Mouse (Mus musculus) liver, adult 2 months (tissue): ENCODE measurements around the gene Uqcr11.
A peak's percentile ranks its signal among the peaks of the same experiment; 100 is the strongest.

Experiments
- CTCF ChIP-seq: fragments of 200-500 bp; IDR thresholded peaks from 2 replicates; pipeline ENCODE4 v1.5.1; 2011; ENCODE audit warnings: low read depth, low read length, control low read depth
- POLR2A ChIP-seq: fragments of 200-500 bp; IDR thresholded peaks from 2 replicates; pipeline ENCODE4 v1.6.1; 2011; ENCODE audit warnings: low read length, control low read depth; ENCODE audit not compliant: insufficient read depth; ENCODE audit errors: extremely low read depth

DNA sequence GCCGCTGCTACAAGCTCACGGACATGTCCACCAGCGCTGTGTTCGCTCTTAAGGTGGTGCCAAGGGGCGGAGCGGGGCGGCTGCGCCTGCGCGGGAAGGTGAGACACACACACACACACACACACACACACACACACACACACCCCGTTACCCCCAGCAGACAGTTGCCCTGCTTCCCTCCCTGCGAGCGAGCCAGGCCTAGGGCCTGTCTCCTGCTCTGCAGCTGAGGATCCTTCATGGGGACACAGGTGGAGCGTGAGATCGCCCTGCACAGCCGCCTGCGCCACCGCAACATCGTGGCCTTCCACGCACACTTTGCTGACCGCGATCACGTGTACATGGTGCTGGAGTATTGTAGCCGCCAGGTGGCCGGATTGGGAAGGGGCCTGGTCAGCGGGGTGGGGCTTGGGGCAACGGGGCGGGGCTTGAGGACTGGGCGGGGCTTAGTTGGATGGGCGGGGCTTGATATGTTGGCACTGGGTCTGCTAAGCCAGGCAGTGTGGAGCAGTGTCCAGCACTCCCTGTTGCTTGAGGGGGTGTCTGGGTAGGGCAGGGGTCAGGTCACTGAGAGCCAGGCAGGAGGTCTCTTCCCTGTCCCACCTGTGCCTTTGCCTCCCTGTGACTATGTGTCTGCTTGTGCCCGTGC lies 48.5 kb downstream of the Uqcr11 start:
- TF ChIP-seq POLR2A (0 out of 2 replicates have a peak, but pooled peaks have one; percentile 30), CTCF (peak; percentile 42; the same call in 1 of the 2 replicates)
